Mouse (Mus musculus) cerebellum, postnatal 25 days (tissue): ENCODE results near the gene Auh.

Experiments
- DNase-seq, 2 experiments: peaks; one replicate each; pipeline ENCODE4 v3.0.0; 2021; ENCODE audit warnings: mixed read lengths in 2 of 2

Auh gene

DNA sequence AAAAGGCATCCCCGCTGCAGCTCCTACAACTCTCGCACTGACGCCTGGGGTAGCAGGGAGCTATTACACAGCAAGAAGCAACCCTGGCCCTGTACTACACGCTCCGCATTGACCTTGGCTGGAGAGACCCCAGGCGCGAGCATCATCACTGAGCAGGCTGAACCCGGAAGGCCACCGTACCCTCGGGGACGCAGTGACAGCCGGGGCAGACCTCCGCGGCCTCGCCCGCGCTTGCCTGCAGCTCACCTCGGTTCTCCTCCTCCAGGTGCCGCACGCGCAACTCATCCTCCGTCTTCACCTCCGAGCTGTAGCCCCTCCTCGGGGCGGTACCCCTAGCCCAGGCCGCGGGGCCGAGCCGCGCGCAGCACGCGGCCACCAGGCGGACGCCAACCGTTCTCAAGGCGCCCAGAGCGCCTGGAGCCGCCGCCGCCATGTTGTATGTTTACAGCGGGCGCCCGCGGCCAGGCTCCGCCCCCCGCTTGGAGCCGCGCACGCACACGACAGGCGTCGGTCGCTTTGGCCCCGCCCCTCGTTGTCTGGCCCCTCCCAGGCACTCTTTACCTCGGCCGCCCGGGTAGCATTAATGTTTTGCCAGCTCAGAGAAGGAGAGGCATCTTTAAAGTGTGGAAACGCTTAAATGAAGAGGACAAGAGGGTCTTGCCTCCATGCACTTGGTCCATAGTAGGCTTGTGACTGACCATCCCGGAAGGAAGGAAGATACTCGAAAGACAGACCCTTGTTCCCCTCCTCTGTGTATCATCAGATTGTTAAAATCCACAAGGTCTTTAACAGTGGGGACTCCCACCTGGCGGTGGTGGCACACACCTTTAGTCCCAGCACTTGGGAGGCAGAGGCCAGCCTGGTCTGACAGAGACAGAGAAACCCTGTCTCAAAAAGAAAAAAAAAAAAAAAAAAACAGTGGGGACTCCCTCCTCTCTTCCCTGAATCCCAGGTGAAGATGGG lies at the start of gene Auh:
TSS of gene Auh (minus strand) at position 473 of the 963 bp plus-strand sequence.
- DNase-seq: peak; percentile 89 to 97

- DNase-seq: peak; percentile 62 to 69
These were observed 49.0 kb upstream of the Auh start for GRCm38 (mm10) chr13:52978321-52978981.

GRCm38 (mm10) chr13:52977757-52978156 lies 48.3 kb upstream of the Auh start:
- no peak for DNase-seq

GRCm38 (mm10) chr13:52977221-52977609 lies 47.7 kb upstream of the Auh start:
- DNase-seq: no peak

GRCm38 (mm10) chr13:52976510-52977220 lies 47.2 kb upstream of the Auh start:
- no peak for DNase-seq

DNA sequence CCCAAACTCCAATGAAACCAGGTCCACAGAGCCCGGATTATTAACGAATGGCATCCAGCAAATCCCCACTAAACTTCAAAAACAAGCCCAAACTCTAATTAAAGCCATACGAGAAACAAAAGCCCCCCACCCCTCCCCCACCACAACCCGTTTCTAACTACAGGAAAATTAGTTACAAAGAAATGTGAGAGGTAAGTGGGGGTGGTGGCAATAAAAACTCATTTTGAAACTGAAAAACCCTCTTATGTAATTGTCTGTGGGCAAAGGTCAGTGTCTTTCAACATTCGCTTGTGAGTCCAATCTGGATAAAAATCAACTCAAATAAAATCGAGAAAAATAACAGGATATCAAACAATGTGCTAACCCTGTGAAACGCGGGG lies 46.6 kb upstream of the Auh start:
- DNase-seq: no peak

DNA sequence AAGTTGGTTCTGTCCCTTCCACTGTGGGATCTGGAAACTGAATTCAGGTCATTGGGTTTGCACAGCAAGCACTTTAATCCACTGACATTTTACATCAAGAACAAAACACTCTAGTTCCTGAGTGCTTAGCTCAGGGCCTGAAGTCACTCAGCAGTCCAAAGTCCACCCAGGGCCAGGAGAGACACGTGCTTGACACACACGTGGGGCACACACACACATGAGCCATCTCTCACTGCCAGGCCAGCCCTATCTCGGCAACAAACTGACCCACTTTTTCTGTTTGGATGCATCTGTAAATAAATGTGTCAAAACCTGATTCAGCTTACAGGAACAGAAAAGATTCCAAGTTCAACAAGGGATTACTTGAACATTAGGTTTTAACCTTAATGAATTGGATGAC lies 45.2 kb upstream of the Auh start:
- peak; percentile 43 to 65 for DNase-seq

GRCm38 (mm10) chr13:52973427-52973826 lies 43.9 kb upstream of the Auh start:
- no peak for DNase-seq

- no peak for DNase-seq
These were observed 43.1 kb upstream of the Auh start for GRCm38 (mm10) chr13:52972626-52973025.

DNA sequence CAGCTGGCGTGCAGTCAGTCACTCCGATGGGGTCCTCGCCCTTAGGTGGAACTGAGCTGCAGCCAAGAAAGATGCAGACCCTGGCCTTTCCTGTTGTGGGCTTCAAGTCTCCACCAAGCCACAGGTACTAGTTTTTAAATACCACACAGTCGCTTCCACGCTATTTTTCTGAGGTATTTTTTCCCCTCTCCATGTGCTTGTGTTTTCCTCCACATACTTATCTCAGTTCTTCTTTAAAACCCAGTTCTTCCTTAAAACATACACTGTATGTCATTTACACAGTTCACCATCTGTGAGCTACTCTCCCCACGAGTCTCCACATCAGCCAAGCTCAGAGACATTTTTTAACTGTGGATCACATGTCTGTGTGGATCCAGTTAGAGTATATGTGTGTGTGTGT lies 41.4 kb upstream of the Auh start:
- DNase-seq: no peak

DNA sequence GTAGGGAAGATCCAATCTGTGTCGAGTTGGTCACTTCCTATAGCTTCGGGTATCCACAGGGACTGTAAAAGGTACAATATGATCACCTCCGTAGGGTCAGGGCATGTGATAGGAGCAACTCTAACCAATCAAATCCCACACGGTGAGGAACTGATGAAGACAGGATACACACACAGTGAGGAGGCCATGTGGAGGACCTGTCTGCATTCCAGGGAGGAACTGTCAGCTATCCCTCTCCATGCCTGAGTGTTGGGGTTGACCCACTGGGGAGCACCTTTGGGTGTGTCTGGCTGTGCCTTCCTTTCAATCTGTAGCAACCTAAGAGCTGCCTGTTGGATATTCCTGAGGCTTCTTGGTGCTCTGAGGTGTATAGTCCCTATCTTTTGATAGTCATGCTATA lies 33.4 kb upstream of the Auh start:
- DNase-seq: no peak

DNA sequence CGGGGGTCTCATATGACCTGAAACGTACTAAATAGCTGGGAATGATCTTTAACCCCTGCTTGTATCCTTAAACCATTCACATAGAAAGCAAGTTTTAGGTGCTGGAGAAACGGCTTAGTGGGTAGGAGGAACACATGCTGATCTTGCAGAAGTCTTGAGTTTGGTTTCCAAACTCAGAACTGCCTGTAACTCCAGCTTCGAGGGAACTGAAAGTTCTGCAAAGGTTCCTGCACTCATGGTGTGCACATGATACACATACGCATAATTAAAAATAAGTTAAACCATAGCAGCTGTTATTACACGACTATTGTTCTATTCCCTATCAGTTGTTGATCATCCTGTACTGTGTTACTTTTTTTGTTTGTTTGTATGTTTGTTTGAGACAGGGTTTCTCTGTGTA lies 32.9 kb upstream of the Auh start:
- no peak for DNase-seq

- DNase-seq: no peak
These were observed 24.5 kb upstream of the Auh start for GRCm38 (mm10) chr13:52953779-52954553.

- DNase-seq: no peak
These were observed 19.7 kb upstream of the Auh start for GRCm38 (mm10) chr13:52949211-52949610.

DNA sequence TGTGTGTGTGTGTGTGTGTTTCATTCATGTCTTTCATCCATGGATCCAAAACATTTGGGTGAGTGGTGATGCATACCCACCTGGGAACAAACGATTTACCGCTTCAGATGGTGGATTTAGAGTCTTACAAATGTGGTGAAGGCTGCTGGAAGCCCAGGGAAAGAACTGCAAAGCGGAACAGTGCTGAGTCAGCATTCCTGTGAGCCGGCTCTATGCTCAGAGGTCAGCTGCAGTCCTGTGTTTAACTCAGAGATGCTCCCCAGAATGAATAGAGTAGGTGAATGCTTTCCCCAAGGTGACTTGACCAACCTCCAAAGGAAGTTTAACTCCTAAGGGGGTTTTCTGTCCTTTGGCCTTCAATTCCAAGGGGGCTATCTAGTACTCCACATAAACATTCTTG lies 18.1 kb upstream of the Auh start:
- no peak for DNase-seq

GRCm38 (mm10) chr13:52945769-52946168 lies 16.3 kb upstream of the Auh start:
- DNase-seq: peak in 1 of 2 experiments; percentile 14

GRCm38 (mm10) chr13:52944116-52944515 lies 14.6 kb upstream of the Auh start:
- no peak for DNase-seq

DNA sequence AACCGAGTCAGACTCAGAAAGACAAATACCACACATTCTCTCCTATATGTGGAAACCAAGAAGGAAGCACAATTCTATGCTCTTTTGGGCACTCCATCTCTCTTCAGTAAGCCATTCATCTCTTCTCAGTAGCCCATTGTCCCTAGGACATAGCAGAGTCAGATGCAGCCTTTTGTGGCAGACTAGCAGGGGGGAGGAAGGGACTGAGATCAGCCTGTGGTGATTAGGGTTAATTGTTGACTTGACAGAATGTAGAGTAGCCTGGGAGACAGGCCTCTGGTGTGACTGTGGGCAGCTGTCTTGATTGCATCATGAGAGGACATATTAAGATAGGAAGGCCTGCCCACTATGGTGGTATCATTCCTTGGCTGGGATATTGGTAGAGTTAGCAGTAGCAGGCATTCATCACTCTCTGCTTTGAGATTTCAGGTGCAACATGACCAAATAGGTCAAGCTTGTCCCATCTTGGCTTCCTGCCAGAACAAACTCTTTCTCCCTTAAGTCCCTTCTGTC lies 13.5 kb upstream of the Auh start:
- DNase-seq: no peak

GRCm38 (mm10) chr13:52940956-52941355 lies 11.5 kb upstream of the Auh start:
- no peak for DNase-seq

GRCm38 (mm10) chr13:52930582-52930981 lies 1.1 kb upstream of the Auh start:
- peak in 1 of 2 experiments; percentile 29 for DNase-seq

GRCm38 (mm10) chr13:52928392-52928791 lies 1.1 kb downstream of the Auh start:
- peak in 1 of 2 experiments; percentile 25 for DNase-seq

- DNase-seq: no peak
These were observed 5.0 kb downstream of the Auh start for GRCm38 (mm10) chr13:52924457-52924856.
